Mouse (Mus musculus) left cerebral cortex, adult 8-10 months (tissue): Measurements from ENCODE around the gene Cln3. TPM values are rescaled to one million over a fixed set of nuclear protein-coding genes. Genes with fewer than 3 reads are reported as not detected.

Source experiments
- DNase-seq, 2 experiments: peaks; one replicate each; pipeline ENCODE4 v3.0.0; 2022; ENCODE audit warnings: low spot score in 2 of 2
- microRNA-seq, 2 experiments: library from miRNA; unstranded; fragments of <30 nt; microRNA quantifications; one replicate each; pipeline ENCODE4 v1.2.0; 2022
- total RNA-seq, 4 experiments: library from RNA; stranded (reverse); gene quantifications; 2 replicates each; pipeline ENCODE4 v1.2.4; 2022

The Cln3 gene
- total RNA-seq, 4 experiments from 2014 or later, result 28.5 to 49.0 (median 38.7) TPM

GRCm38 (mm10) chr7:126523316-126523715, 62.3 kb downstream of the Cln3 start:
- no peak for DNase-seq

Small RNA genes lying within 50 kb of the gene (microRNA-seq; reads per million reads assigned to microRNA genes)
- 3.2 to 5.7 reads per million in 2 experiments for gene Mir7059

Other genes starting within 250 kb of the Cln3 start
- 1 to 10 TPM in 1 of 4 experiments, under 1 TPM in 3; 0.30 to 1.1 (median 0.84) TPM for gene Lat, start 216.2 kb downstream of the Cln3 start, total RNA-seq
- 10 to 100 TPM; 69.2 to 85.9 (median 79.1) TPM for gene Spns1, start 208.4 kb downstream of the Cln3 start, total RNA-seq
- 1 to 10 TPM; 4.4 to 6.4 (median 5.3) TPM for gene Nfatc2ip, start 189.1 kb downstream of the Cln3 start, total RNA-seq
- gene Cd19, start 170.9 kb downstream of the Cln3 start, total RNA-seq, result not detected
- gene Rabep2, start 157.1 kb downstream of the Cln3 start, total RNA-seq, result 10 to 100 TPM; 12.0 to 16.0 (median 13.7) TPM
- gene Atp2a1, start 122.7 kb downstream of the Cln3 start, total RNA-seq, result 1 to 10 TPM in 3 of 4 experiments, under 1 TPM in 1; 0.95 to 9.4 (median 5.3) TPM
- gene Sh2b1, start 110.4 kb downstream of the Cln3 start, total RNA-seq, result 10 to 100 TPM; 64.2 to 70.0 (median 67.1) TPM
- gene Tufm, start 98.5 kb downstream of the Cln3 start, total RNA-seq, result 10 to 100 TPM; 77.6 to 99.8 (median 84.1) TPM
- 100 to 1,000 TPM in 3 of 4 experiments, 10 to 100 TPM in 1; 98.1 to 122 (median 112) TPM for gene Atxn2l, start 82.4 kb downstream of the Cln3 start, total RNA-seq
- gene Eif3c, start 19.4 kb downstream of the Cln3 start, total RNA-seq, result 100 to 1,000 TPM; 173 to 189 (median 180) TPM
- gene Apobr, start 875 bp downstream of the Cln3 start, total RNA-seq, result 1 to 10 TPM in 2 of 4 experiments, under 1 TPM in 2; 0.63 to 1.4 (median 1.0) TPM
- gene Il27, start 9.1 kb upstream of the Cln3 start, total RNA-seq, result not detected
- 10 to 100 TPM; 15.3 to 22.6 (median 17.7) TPM for gene Nupr1, start 45.0 kb upstream of the Cln3 start, total RNA-seq
- gene Sgf29, start 63.5 kb upstream of the Cln3 start, total RNA-seq, result 10 to 100 TPM; 28.4 to 39.0 (median 33.6) TPM
- 1 to 10 TPM; 6.3 to 9.0 (median 7.9) TPM for gene Sult1a1, start 90.6 kb upstream of the Cln3 start, total RNA-seq
- 10 to 100 TPM; 82.1 to 97.0 (median 90.2) TPM for gene Bola2, start 109.6 kb upstream of the Cln3 start, total RNA-seq
- 10 to 100 TPM; 17.1 to 23.0 (median 19.6) TPM for gene Slx1b, start 110.0 kb upstream of the Cln3 start, total RNA-seq
- 100 to 1,000 TPM; 132 to 162 (median 149) TPM for gene Coro1a, start 122.0 kb upstream of the Cln3 start, total RNA-seq
- 100 to 1,000 TPM; 183 to 207 (median 190) TPM for gene Mapk3, start 173.8 kb upstream of the Cln3 start, total RNA-seq
- 1 to 10 TPM; 1.4 to 3.3 (median 2.3) TPM for gene Gdpd3, start 180.5 kb upstream of the Cln3 start, total RNA-seq
- gene Ypel3, start 191.1 kb upstream of the Cln3 start, total RNA-seq, result 100 to 1,000 TPM; 256 to 289 (median 278) TPM
- under 1 TPM; 0.63 to 1.00 (median 0.84) TPM for gene Tbx6, start 195.7 kb upstream of the Cln3 start, total RNA-seq
- 10 to 100 TPM; 48.2 to 56.0 (median 51.2) TPM for gene Ppp4c, start 206.7 kb upstream of the Cln3 start, total RNA-seq
- gene Fam57b, start 211.9 kb upstream of the Cln3 start, total RNA-seq, result 10 to 100 TPM; 58.1 to 63.4 (median 59.6) TPM
- gene 4930451I11Rik, start 245.8 kb upstream of the Cln3 start, total RNA-seq, result 1 to 10 TPM in 1 of 4 experiments, not detected in 3; 2.3 TPM